Comparison of ENCODE assay signal across 15 mouse cellular contexts in genomic region chr5:135832729-135833128, GRCm38 (mm10). TPM values are rescaled to one million over a fixed set of nuclear protein-coding genes. Genes with fewer than 3 reads are reported as not detected.
A peak's percentile ranks its signal among the peaks of the same experiment; 100 is the strongest.
DNase-seq lines count a peak whose midpoint lies in the region; ATAC-seq and TF ChIP-seq lines count a peak whose summit lies in the region.
"Had no signal": no experiment of that assay in that cellular context is flagged by ENCODE, and none has a peak within 500 bp of the region (broad histone marks: within the 10 kb centered on the region; RNA-seq: fewer than 3 reads in every experiment).

No protein-coding gene starts in this region.

- H3K9me3 ChIP-seq in midbrain, embryonic 15.5 days, result no peaks in the 10 kb centered on the region
- H3K9me3 ChIP-seq: G1E; limb, embryonic 12.5 days had no signal

- H3K4me1 ChIP-seq in midbrain, embryonic 15.5 days, result peaks cover 39% of the 10 kb centered on the region

- 18% methylated on average over 4 of the region's 4 CpGs for WGBS in midbrain, embryonic 15.5 days

- no peak overlapping the region for H3K4me2 ChIP-seq in midbrain, embryonic 15.5 days
- H3K4me2 ChIP-seq: limb, embryonic 12.5 days had no signal

- H3K36me3 ChIP-seq in midbrain, embryonic 15.5 days (replicated peaks), result no peaks in the 10 kb centered on the region; the same call in 1 of the 2 replicates
- H3K36me3 ChIP-seq: G1E; limb, embryonic 12.5 days had no signal

- H3K27me3 ChIP-seq in midbrain, embryonic 15.5 days (replicated peaks), result no peaks in the 10 kb centered on the region

- no peak for TF ChIP-seq CTCF in layer of hippocampus, adult 2 months (conservative IDR thresholded peaks at IDR 0.05)

- H3K9ac ChIP-seq in midbrain, embryonic 15.5 days, result no peak overlapping the region
- H3K9ac ChIP-seq: limb, embryonic 12.5 days had no signal

- H3K27ac ChIP-seq in midbrain, embryonic 15.5 days, result peak overlapping the region; percentile 72
- H3K27ac ChIP-seq in layer of hippocampus, adult 2 months, result no peak overlapping the region
- H3K27ac ChIP-seq: kidney, postnatal 0 days; limb, embryonic 12.5 days had no signal

- peak; percentile 9 for DNase-seq in cerebellum, adult 11-12 months
- DNase-seq in cerebellum, postnatal 10 days, result no peak
- DNase-seq in right cerebral cortex, adult 18-20 months, result peak; percentile 82
- no peak for DNase-seq in right cerebral cortex, postnatal 4 days
- DNase-seq in layer of hippocampus, adult 2 months (ENCODE audit: low spot score in 2 of 2), result no peak
- no peak for DNase-seq in lung, adult 18-20 months
- no peak for DNase-seq in cerebellum, postnatal 36 days
- DNase-seq: embryo, embryonic 11 days; heart, adult 11 months; heart, postnatal 4 days; lung, adult 2 months had no signal

- no peak overlapping the region for H3K4me3 ChIP-seq in midbrain, embryonic 15.5 days
- H3K4me3 ChIP-seq in layer of hippocampus, adult 2 months, result no peak overlapping the region
- H3K4me3 ChIP-seq: limb, embryonic 12.5 days had no signal

- ATAC-seq in midbrain, embryonic 15.5 days (replicated peaks), result peak; percentile 43; the same call in 1 of the 2 replicates

RNA-seq across cellular contexts. Expression of gene Srrm3, which starts 26.0 kb away (rescaled TPM):
- polyA plus RNA-seq in midbrain, embryonic 15.5 days (2015; fragmentation: Nextera tagmentation; extraction: Ambion mirVana), result 98.9 and 111 TPM in 2 replicates
- 10 to 100 TPM; 80.9 to 81.4 TPM for total RNA-seq in layer of hippocampus, adult 2 months (2021)
- polyA plus RNA-seq: G1E had no signal

RNA-seq across cellular contexts. Expression of gene Mdh2, which starts 54.4 kb away (rescaled TPM):
- 581 and 587 TPM in 2 replicates for polyA plus RNA-seq in midbrain, embryonic 15.5 days (2015; fragmentation: Nextera tagmentation; extraction: Ambion mirVana)
- 100 to 1,000 TPM; 382 to 388 TPM for total RNA-seq in layer of hippocampus, adult 2 months (2021)

RNA-seq across cellular contexts. Expression of gene Styxl1, which starts 54.5 kb away (rescaled TPM):
- polyA plus RNA-seq in midbrain, embryonic 15.5 days (2015; fragmentation: Nextera tagmentation; extraction: Ambion mirVana), result 0.50 TPM in 1 of 2 replicates, not detected in the other
- not detected for total RNA-seq in layer of hippocampus, adult 2 months (2021)
- total RNA-seq: heart, postnatal 4 days had no signal
- polyA plus RNA-seq: G1E; limb, embryonic 12.5 days had no signal

RNA-seq across cellular contexts. Expression of gene Hspb1, which starts 55.0 kb away (rescaled TPM):
- polyA plus RNA-seq in midbrain, embryonic 15.5 days (2015; fragmentation: Nextera tagmentation; extraction: Ambion mirVana), result 13.4 and 13.9 TPM in 2 replicates
- 10 to 100 TPM; 15.4 to 16.8 TPM for total RNA-seq in layer of hippocampus, adult 2 months (2021)
- total RNA-seq: G1E had no signal
- polyA plus RNA-seq: G1E had no signal

Comparison
In these comparisons a context has a peak if more than half of its experiments do, and no peak if none do; other contexts are left out.
1. DNase-seq: peak in cerebellum, adult 11-12 months (single experiment) and right cerebral cortex, adult 18-20 months (single experiment); none in cerebellum, postnatal 10 days (0 of 2), right cerebral cortex, postnatal 4 days (single experiment), layer of hippocampus, adult 2 months (0 of 2), lung, adult 18-20 months (0 of 2) and cerebellum, postnatal 36 days (0 of 2).